Mouse (Mus musculus): ENCODE data around the gene Rbms3.

- no peak for TF ChIP-seq CTCF (conservative IDR thresholded peaks at IDR 0.05 in 1 of 2, IDR thresholded peaks at IDR 0.05 in 1 of 2; ENCODE audit: low read depth in 2 of 2, low read length in 2 of 2)
- TF ChIP-seq MEF2A (IDR thresholded peaks at IDR 0.05; ENCODE audit: borderline replicate concordance, low read depth, low read length) = no peak
- no peak for TF ChIP-seq USF2 (conservative IDR thresholded peaks at IDR 0.05; ENCODE audit: low read depth, low read length)
- no peak for TF ChIP-seq POLR2A (IDR thresholded peaks at IDR 0.05; ENCODE audit: low read depth, low read length)
- TF ChIP-seq USF1 (IDR thresholded peaks at IDR 0.05; ENCODE audit: low read depth, low read length) = no peak
- TF ChIP-seq MAZ (IDR thresholded peaks at IDR 0.05; ENCODE audit: low read depth, low read length) = no peak
- TF ChIP-seq CHD1 (IDR thresholded peaks at IDR 0.05; ENCODE audit: low read depth, low read length) = no peak
These were observed 508.1 kb downstream of the Rbms3 start for GRCm38 (mm10) chr9:117121572-117121971.
